Mouse (Mus musculus) forebrain, embryonic 16.5 days (tissue): Measurements from ENCODE around the gene Stum. TPM values are rescaled to one million over a fixed set of nuclear protein-coding genes. Genes with fewer than 3 reads are reported as not detected.
"Not testable (repeated sequence)": the region's sequence is repeated elsewhere in the genome, so short reads cannot be mapped to it uniquely, and the experiment has no call there.

Source experiments
- ATAC-seq: fragments of 200-750 bp; cut with Nextera tagmentation; 2 replicates; pipeline ENCODE4 v1.8.0; 2017; ENCODE audit warnings: mild to moderate bottlenecking, moderate library complexity
- H3K27ac ChIP-seq: fragments of 300-500 bp; sonication (generic); 2 replicates; pipeline ENCODE4 v1.5.1; 2014; ENCODE audit warnings: low read length, control low read depth
- H3K27me3 ChIP-seq: fragments of 300-500 bp; sonication (generic); replicated peaks from 2 replicates; pipeline ENCODE4 v1.6.1; 2014; ENCODE audit warnings: low read length; ENCODE audit not compliant: control insufficient read depth, insufficient read depth
- H3K36me3 ChIP-seq: fragments of 300-500 bp; sonication (generic); 2 replicates; pipeline ENCODE4 v1.6.1; 2014; ENCODE audit not compliant: control insufficient read depth, insufficient read depth
- H3K4me1 ChIP-seq: fragments of 300-500 bp; sonication (generic); replicated peaks from 2 replicates; pipeline ENCODE4 v1.6.1; 2014; ENCODE audit warnings: low read length; ENCODE audit not compliant: control insufficient read depth, insufficient read depth
- H3K4me2 ChIP-seq: fragments of 300-500 bp; sonication (generic); 2 replicates; pipeline ENCODE4 v1.6.1; 2014; ENCODE audit warnings: mild to moderate bottlenecking, low read length, control low read depth
- H3K4me3 ChIP-seq: fragments of 300-500 bp; sonication (generic); replicated peaks from 2 replicates; pipeline ENCODE4 v1.5.1; 2014; ENCODE audit warnings: mild to moderate bottlenecking, low read length, control low read depth
- H3K9ac ChIP-seq: fragments of 300-500 bp; sonication (generic); replicated peaks from 2 replicates; pipeline ENCODE4 v1.6.1; 2014; ENCODE audit warnings: low read depth, low read length, control low read depth
- H3K9me3 ChIP-seq: fragments of 300-500 bp; sonication (generic); 2 replicates; pipeline ENCODE4 v1.6.1; 2016; ENCODE audit warnings: low read length; ENCODE audit not compliant: control insufficient read depth
- WGBS: fragments of 180-500 bp; shearing (Covaris S2); extraction: QIAGEN DNeasy Blood & Tissue Kit; methylation state at CpG from one replicate; pipeline ENCODE4 v1.1.7; 2014; 5-methylcytosine and 5-hydroxymethylcytosine counted together
- polyA plus RNA-seq: library from polyadenylated mRNA; unstranded; fragments of >200 nt; fragmentation: Nextera tagmentation; extraction: Ambion mirVana; gene quantifications from 2 replicates; pipeline ENCODE4 v1.2.1, GENCODE M21; 2015

The Stum gene
- polyA plus RNA-seq, 1 experiment from 2014 or later, result 4.3 TPM

GRCm38 (mm10) chr1:180398446-180398845 lies 84.9 kb downstream of the Stum start:
- no peak for ATAC-seq
- no peak overlapping the region for H3K4me3 ChIP-seq
- no peaks in the 10 kb centered on the region for H3K27me3 ChIP-seq
- H3K27ac ChIP-seq, result no peak overlapping the region
- no peaks in the 10 kb centered on the region for H3K36me3 ChIP-seq
- H3K9me3 ChIP-seq, result no peaks in the 10 kb centered on the region
- WGBS, result 75% methylated on average over 3 of the region's 3 CpGs
- H3K4me2 ChIP-seq, result no peak overlapping the region
- no peak overlapping the region for H3K9ac ChIP-seq
- H3K4me1 ChIP-seq, result 0 out of 2 replicates have a peak, but pooled peaks cover 1% of the 10 kb centered on the region

- H3K36me3 ChIP-seq, result no peaks in the 10 kb centered on the region
- no peak overlapping the region for H3K4me2 ChIP-seq
- no peak for ATAC-seq
- H3K9ac ChIP-seq, result no peak overlapping the region
- no peak overlapping the region for H3K27ac ChIP-seq
- H3K4me3 ChIP-seq, result no peak overlapping the region
- no peaks in the 10 kb centered on the region for H3K27me3 ChIP-seq
- 0 out of 2 replicates have a peak, but pooled peaks cover 4% of the 10 kb centered on the region for H3K4me1 ChIP-seq
- H3K9me3 ChIP-seq, result no peaks in the 10 kb centered on the region
- 65% methylated on average over 5 of the region's 5 CpGs for WGBS
Measured at GRCm38 (mm10) chr1:180397734-180398133, 85.6 kb downstream of the Stum start.

- WGBS, result 94% methylated on average over 12 of the region's 12 CpGs
Measured at GRCm38 (mm10) chr1:180393873-180394272, 89.4 kb downstream of the Stum start.

GRCm38 (mm10) chr1:180393017-180393797 lies 90.1 kb downstream of the Stum start:
- Histone ChIP-seq H3K4me2 (no peak overlapping the region), H3K9me3 (no peaks in the 10 kb centered on the region), H3K27ac (no peak overlapping the region), H3K4me1 (0 out of 2 replicates have a peak, but pooled peaks cover 7% of the 10 kb centered on the region), H3K27me3 (no peaks in the 10 kb centered on the region), H3K4me3 (no peak overlapping the region), H3K9ac (no peak overlapping the region), H3K36me3 (no peaks in the 10 kb centered on the region)
- 82% methylated on average over 9 of the region's 9 CpGs for WGBS
- no peak for ATAC-seq

More at GRCm38 (mm10) chr1:180393873-180394272, 89.4 kb downstream of the Stum start:
- H3K27me3 ChIP-seq, result no peaks in the 10 kb centered on the region
- H3K4me2 ChIP-seq, result no peak overlapping the region
- H3K9me3 ChIP-seq, result no peaks in the 10 kb centered on the region
- no peak overlapping the region for H3K9ac ChIP-seq
- H3K36me3 ChIP-seq, result no peaks in the 10 kb centered on the region
- ATAC-seq, result no peak
- H3K4me1 ChIP-seq, result 0 out of 2 replicates have a peak, but pooled peaks cover 4% of the 10 kb centered on the region
- no peak overlapping the region for H3K4me3 ChIP-seq
- no peak overlapping the region for H3K27ac ChIP-seq

- 0 out of 2 replicates have a peak, but pooled peaks cover 10% of the 10 kb centered on the region for H3K4me1 ChIP-seq
- no peaks in the 10 kb centered on the region for H3K27me3 ChIP-seq
- ATAC-seq, result no peak
- 91% methylated on average over 5 of the region's 5 CpGs for WGBS
- H3K36me3 ChIP-seq, result no peaks in the 10 kb centered on the region
- no peak overlapping the region for H3K9ac ChIP-seq
- H3K4me2 ChIP-seq, result no peak overlapping the region
- H3K9me3 ChIP-seq, result no peaks in the 10 kb centered on the region
- no peak overlapping the region for H3K4me3 ChIP-seq
- no peak overlapping the region for H3K27ac ChIP-seq
Measured at GRCm38 (mm10) chr1:180392137-180392798, 91.0 kb downstream of the Stum start.

GRCm38 (mm10) chr1:180391575-180391945 lies 91.7 kb downstream of the Stum start:
- H3K36me3 ChIP-seq, result no peaks in the 10 kb centered on the region
- H3K27ac ChIP-seq, result no peak overlapping the region
- no peaks in the 10 kb centered on the region for H3K27me3 ChIP-seq
- H3K4me3 ChIP-seq, result no peak overlapping the region
- peaks cover 14% of the 10 kb centered on the region for H3K4me1 ChIP-seq
- WGBS, result 87% methylated on average over 4 of the region's 4 CpGs
- no peaks in the 10 kb centered on the region for H3K9me3 ChIP-seq
- ATAC-seq, result no peak
- H3K9ac ChIP-seq, result no peak overlapping the region
- no peak overlapping the region for H3K4me2 ChIP-seq

- H3K36me3 ChIP-seq, result no peaks in the 10 kb centered on the region
- H3K4me1 ChIP-seq, result peaks cover 14% of the 10 kb centered on the region
- no peak overlapping the region for H3K9ac ChIP-seq
- H3K4me2 ChIP-seq, result no peak overlapping the region
- H3K27ac ChIP-seq, result no peak overlapping the region
- no peaks in the 10 kb centered on the region for H3K27me3 ChIP-seq
- ATAC-seq, result no peak
- no peaks in the 10 kb centered on the region for H3K9me3 ChIP-seq
- WGBS, result 82% methylated on average over 10 of the region's 10 CpGs
- H3K4me3 ChIP-seq, result no peak overlapping the region
Measured at GRCm38 (mm10) chr1:180390746-180391574, 92.3 kb downstream of the Stum start.

- Histone ChIP-seq H3K4me2 (no peak overlapping the region), H3K4me3 (no peak overlapping the region), H3K27ac (no peak overlapping the region), H3K9me3 (no peaks in the 10 kb centered on the region), H3K36me3 (no peaks in the 10 kb centered on the region), H3K9ac (no peak overlapping the region), H3K27me3 (no peaks in the 10 kb centered on the region), H3K4me1 (peaks cover 14% of the 10 kb centered on the region)
- 75% methylated on average over 3 of the region's 3 CpGs for WGBS
- no peak for ATAC-seq
Measured at GRCm38 (mm10) chr1:180390321-180390731, 93.0 kb downstream of the Stum start.

- not testable (repeated sequence) for H3K27ac ChIP-seq, H3K27me3 ChIP-seq, ATAC-seq, H3K4me3 ChIP-seq, H3K9ac ChIP-seq, H3K4me2 ChIP-seq, H3K36me3 ChIP-seq, H3K9me3 ChIP-seq
- H3K4me1 ChIP-seq, result peaks cover 14% of the 10 kb centered on the region
- 89% methylated on average over 11 of the region's 11 CpGs for WGBS
Measured at GRCm38 (mm10) chr1:180389213-180389760, 94.0 kb downstream of the Stum start.
